Mouse (Mus musculus) T-helper 1 cell (primary cell): ENCODE results near the gene Tmem132e.

Experiments
- in situ Hi-C: fragments of 300-600 bp; cut with MboI, MseI; formaldehyde crosslinking; loops from one replicate; pipeline ENCODE4 v1.15.1; 2025; ENCODE audit warnings: high pct_unique_total_duplicates

The Tmem132e gene

DNA sequence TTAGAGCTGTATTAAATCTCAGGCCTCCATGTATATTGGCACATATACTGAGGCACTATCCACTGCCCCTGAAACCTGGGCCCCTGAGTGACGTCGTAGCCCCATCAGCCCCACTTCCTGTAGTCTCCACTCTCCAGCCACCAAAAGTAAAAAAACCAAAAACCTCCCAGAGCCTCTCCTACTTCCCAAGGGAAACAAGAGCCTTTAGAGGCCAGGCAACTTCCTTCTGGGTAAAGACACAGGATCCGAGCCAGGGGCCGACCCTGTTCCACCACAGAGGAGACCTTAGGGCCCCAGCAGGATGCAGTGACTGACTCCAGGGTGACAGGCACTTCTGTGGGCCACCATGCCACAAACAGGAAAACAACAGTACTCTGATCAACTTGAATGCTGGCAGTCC is 40.1 kb downstream of the Tmem132e start:
- in situ Hi-C loops: no loop called here

DNA sequence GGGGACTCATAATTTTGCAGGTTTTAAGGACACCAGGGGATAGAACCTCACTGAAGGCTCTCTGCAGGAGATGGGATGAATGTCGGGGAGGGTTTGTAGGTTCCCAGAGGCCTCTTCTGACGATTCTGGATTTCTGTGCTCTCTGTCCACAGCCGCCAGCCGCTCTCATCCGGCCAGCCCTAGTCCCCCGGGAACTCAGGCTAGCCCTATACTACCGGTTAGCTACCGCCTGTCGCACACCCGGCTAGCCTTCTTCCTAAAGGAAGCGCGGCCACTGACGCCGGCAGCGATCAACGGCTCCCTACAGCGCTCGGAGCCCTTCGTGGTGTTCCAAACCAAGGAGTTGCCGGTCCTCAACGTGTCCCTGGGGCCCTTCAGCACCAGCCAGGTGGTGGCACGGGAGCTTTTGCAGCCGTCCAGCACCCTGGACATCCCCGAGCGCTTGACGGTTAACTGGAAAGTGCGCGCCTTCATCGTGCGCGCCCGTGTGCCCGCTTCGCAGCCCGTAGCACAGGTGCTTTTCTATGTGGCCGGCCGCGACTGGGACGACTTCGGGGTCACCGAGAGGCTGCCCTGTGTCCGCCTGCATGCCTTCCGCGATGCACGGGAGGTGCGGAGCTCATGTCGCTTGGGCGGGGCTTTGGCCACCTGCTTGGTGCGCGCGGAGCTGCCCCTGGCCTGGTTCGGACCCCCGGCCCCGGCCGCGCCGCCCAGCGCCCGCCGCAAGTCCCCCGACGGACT is 45.6 kb downstream of the Tmem132e start:
- in situ Hi-C loops: no loop called here

DNA sequence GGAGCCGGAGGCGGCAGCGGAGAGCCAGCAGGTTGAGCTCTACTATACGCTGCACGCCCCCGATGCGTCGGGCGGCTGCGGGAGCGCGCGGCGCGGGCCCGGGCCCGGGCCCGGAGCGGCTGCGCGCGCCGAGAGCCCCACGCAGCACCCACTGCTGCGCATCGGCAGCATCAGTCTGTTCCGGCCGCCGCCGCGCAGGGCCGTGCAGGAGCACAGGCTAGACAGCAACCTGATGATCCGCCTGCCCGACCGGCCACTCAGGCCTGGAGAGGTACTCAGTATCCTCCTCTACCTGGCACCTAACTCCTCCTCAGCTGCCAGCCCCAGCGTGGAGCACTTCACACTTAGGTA is 46.1 kb downstream of the Tmem132e start:
- in situ Hi-C loops: no loop called here

DNA sequence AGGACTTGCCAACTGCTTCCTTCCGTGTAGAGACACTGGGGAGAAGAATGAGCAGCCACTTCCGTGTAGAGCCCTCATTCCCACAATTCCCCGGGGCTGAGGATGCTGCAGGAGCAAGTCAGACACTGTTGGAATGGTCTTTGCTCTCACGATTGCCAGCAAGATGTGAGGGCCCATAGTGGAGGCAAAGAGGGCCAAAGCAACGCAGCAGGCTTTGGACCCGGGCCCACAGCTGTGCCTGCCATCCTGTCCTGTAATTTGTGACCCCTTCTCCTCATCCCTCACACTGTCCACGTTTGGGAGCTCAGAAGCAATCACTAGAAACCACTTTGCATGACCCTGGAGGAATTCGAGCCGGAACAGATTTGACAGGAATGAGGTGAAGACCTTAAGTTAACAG is 59.8 kb downstream of the Tmem132e start:
- in situ Hi-C loops: no loop called here

DNA sequence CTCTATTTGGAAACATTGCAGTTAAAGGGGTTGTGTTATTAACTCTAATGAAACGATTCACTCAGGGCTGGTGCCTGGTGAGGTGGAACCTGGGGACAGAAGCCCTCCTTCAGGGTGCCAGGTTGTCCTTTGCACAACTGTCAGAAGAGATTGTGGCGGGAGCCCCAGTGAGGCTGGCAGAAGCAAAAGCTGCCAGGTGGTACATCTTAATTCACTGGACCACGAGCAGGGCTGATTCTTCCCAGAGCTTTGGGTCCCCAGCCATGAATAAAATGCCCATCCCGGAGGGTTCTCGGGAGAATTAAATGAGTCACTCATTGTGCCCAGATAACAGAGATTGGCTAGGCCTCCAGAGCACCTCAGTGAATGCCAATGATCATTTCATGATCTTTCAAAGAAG is 63.8 kb downstream of the Tmem132e start:
- in situ Hi-C loops: no loop called here

DNA sequence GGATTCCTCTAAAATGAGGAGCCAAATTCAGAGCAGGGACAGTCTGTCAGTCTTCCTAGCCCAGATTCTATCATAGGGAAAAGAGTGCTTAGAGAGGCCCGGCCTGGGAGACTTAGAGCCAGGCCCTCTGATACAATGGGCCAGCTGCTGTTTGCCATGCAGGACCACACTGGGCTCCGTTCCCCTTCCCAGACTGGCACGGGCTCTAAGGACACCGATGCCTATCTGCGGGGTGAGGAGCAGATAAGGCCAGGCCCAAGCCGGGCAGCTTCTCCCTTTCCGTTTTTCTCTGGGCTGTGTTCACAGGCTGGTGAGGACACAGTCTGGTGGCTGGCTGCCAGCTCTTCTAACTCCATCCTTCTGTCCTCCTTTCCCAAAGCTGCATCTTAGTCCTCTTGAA is 64.5 kb downstream of the Tmem132e start:
- in situ Hi-C loops: no loop called here

DNA sequence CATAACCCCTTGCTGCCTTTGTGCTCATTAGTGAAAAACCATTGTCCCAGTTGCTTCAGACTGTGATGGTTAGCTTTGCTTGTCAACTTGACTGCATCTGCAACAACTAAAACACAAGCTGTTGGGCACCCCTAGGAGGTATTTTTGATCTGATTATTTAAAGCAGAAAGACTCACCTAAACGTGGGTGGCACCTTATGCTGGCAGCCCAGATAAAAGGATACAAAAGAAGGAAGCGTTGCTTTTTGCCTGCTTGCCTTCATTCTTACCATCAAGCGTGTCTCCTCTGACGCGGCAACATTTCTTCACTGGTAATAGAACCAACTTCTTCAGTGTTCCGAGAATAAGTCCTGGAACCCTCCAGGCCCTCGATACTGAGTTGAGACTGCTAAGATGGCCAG is 72.6 kb downstream of the Tmem132e start:
- in situ Hi-C loops: no loop called here

DNA sequence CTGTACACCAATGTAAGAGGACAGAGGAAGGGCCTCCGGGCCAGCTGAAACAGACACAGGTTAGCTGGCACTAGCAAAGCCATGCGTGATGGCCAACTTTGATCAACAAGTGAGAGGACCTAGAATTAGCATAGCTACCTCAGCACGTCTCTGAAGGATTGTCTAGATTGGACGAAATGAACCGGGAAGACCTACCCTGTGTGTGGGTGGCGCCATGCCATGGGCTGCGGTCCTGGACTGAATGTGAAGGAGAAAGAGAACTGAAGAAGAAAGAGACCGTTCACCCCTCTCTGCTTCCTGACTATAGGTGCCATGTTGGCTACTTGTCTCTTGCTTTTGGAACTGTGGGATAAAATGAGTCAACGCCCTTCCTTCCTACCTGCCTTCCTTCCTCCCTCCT is 76.8 kb downstream of the Tmem132e start:
- in situ Hi-C loops: no loop called here

DNA sequence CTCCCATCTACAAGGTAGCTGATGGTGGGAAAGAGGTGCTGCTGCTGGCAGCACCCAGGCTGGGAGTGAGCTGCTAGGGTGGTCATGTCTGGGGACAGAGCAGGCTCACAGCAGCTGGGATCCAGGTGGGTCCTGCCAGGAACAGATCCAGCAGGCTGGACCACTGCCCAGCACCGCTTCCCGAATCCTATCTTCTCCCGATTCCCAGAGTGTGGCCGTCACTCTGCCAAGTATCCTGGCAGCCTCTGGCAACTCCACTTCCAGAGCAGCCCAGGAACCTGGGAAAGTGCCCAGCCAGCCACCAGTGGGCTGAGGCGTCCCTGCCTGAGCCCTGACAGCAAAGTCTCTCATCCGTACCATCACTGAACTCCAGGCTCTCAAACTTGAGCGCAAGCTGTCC is 78.5 kb downstream of the Tmem132e start:
- in situ Hi-C loops: no loop called here

DNA sequence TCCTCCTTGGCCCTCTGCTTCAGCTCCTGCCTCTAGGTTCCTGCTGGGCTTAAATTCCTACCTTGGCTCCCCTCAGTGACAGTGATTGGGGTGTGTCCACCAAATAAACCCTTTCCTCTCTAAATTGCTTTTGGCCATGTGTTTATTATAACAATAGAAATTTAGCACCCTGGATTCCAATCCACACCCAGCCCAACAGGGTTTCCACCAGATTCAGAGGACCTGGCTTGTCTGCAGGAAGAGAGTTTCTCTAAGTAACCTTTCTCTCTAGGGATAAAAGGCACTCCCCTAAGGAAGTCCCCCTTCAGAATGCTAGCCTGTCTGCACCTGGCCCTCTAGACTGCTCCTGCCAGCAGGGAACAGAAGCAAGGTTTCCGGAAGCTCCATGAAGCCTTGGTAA is 82.4 kb downstream of the Tmem132e start:
- in situ Hi-C loops: no loop called here

DNA sequence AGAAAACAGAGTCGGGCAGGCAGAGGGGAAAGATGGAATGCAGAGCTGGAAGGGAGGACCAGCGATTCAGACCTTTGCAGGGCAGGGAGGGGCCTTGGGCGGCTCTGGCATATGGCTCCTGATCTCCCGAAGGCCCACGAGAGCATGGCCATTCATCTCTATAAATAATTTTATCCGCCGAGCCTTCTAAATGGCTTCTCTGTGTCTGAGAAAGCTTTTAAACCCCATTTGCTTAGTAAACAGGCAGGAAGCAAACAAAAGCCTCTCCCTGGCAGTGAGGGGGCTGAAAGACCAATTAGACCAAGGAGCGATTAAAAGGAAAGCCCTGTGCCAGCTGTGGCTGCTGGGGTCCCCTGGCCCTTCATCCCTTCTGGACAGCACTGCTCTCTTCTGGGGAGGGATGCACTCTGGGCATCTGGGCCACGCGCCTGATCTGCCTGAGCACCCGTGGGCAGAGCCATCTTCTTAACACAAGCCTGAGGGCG is 84.5 kb downstream of the Tmem132e start:
- in situ Hi-C loops: no loop called here

DNA sequence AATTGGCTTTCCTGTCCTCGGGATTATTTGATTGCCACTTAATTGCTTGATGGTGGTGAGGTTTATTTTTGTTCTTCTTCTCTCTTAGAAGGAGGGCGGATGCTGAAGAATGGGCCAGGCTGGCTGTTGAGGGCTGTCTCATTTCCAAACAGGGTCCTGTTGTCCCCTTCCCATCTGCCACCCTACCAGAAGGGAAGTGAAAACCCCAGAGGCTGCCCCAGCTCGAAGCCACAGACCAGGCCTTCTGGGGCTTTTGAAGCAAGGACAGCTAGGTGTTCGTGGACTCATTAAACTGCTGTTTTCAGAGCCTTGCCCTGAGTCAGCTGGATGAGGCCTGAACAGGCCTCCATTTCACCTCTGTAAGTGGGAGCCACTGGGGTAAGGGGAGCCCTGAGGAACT is 87.4 kb downstream of the Tmem132e start:
- in situ Hi-C loops: loop anchor here (5.0 kb wide), 1 partner anchor 59 kb away; no protein-coding TSS in a partner anchor

DNA sequence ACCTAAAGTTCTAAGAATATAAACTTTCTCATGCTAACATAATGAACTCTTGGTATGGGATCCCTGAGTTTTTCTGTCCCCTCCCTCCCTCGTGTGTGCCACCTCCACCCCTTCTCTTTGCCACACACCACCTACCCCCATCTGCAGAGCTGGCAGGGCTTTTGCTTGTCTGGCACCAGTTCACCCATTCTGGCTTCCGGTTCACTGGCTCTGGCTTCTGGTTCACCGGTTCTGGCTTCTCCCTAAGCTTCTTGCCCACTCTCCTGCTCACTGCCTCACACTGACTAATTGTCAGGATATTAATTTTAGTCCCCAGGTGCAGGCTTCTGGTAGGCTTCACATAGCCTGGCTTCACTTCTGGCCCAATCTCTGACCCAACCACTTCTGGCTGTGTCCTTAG is 88.7 kb downstream of the Tmem132e start:
- in situ Hi-C loops: loop anchor here (5.0 kb wide), 1 partner anchor 60 kb away; no protein-coding TSS in a partner anchor

DNA sequence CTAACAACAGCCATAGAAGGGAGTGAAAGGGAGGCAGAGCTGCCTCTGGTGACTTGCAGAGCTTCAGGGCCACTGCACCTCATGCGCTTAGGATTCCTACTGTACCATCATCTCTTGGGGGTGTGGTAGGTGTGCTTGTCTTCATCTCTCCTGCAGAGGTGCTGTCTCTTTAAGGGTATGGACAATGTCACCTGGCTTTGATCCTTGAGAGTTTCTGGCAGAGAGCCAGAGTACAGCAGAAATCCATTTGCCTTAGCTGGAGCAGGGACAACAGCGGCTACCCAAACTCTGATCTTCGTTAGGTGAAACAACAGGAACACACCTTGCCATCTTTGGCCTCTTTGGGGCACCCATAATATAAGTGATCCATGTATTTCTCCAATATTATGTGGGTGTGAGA is 92.2 kb downstream of the Tmem132e start:
- in situ Hi-C loops: no loop called here

DNA sequence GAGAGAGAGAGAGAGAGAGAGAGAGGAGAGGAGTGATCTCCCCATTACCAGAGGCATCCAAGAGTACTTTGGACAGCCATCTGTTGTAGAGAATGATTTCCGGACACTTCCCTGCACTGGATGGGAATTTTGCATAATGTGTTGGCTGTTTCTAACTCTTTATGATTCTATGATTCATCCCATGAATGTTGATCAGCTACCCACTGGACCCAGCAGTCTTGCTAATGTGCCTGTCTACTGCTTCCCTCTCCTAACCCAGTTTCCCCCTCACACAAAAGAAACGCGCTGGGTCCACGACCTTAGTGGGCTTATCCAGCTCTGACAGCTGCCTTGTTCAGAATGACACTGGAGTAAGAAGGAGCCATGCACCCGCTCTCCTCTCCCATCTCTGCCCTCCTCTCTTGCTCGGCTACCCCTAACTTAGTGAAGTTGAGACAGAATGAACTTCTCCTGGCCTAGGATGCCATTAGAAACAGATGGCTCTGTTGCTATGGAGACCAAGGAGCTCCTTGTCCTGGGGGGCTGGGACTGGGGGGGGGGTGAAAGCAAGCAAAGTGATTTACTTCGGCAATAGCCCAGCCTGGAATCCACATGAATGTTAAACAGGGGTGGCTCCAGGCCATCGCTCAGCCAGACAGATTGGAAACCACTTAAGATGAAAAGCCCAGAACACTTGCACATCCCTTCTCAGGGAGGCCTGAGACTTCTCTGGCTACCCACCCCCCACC is 98.8 kb downstream of the Tmem132e start:
- in situ Hi-C loops: no loop called here

DNA sequence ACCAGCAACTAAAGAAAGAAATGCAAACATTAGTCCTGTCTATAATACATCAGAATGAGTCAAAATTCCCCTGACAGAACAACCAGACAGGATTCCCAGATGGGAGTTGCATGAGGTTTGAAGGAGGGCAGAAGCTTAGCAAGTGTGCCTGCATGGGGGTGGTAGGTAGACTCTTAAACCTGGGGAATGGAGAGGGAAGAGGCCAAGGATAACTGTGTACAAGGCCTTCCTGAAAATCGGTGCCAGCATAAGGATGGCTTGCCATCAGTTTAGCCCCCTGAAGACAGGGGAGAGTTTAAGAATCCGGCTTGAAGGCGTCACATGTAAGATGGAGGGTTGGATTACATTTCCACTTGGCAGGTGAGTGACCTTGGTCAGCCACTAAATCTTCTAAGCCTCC is 102.2 kb downstream of the Tmem132e start:
- in situ Hi-C loops: no loop called here
